Mouse (Mus musculus) lung, postnatal 0 days (tissue): ENCODE results near the gene Nup54.

Experiments used
- CTCF ChIP-seq: IDR thresholded peaks from 2 replicates; pipeline ENCODE4 v1.5.1; 2016; ENCODE audit warnings: antibody characterized with exemption, mild to moderate bottlenecking
- EP300 ChIP-seq: IDR thresholded peaks from 2 replicates; pipeline ENCODE4 v1.6.1; 2016; ENCODE audit warnings: antibody characterized with exemption, mild to moderate bottlenecking, control low read depth

DNA sequence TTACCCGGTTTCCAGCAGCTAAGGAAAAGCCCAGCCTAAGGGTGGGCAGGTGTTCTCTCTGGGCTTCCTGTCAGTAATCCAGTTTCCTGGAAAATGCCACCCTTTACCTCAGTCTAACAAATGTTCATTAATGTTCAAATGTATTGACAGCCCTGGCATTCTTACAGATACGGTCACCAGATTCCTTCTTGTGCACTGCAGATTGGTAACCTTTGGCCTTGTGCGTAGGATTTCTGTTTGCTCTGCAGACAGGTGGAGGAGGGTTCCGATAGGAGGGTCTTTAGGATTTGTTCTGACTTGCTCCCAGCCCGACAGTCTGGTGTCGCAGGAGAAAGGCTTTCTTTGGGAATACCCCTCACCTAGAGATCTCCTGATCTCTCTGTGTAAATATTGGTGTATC, 68.5 kb downstream of the Nup54 start:
- no peak for TF ChIP-seq EP300
- no peak for TF ChIP-seq CTCF
